Mouse (Mus musculus) embryonic facial prominence, embryonic 11.5 days (tissue): ENCODE results near the gene Tom1l1. TPM values are rescaled to one million over a fixed set of nuclear protein-coding genes. Genes with fewer than 3 reads are reported as not detected.
A peak's percentile ranks its signal among the peaks of the same experiment; 100 is the strongest.

Source experiments
- ATAC-seq: fragments of 200-750 bp; cut with Nextera tagmentation; replicated peaks from 2 replicates; pipeline ENCODE4 v1.8.0; 2017; ENCODE audit warnings: low read depth; ENCODE audit not compliant: insufficient number of reproducible peaks, low FRiP score, low TSS enrichment
- DNase-seq: peaks from one replicate; pipeline ENCODE4 v3.0.0-alpha.2; 2015; ENCODE audit warnings: low spot score
- H3K27ac ChIP-seq: fragments of 300-500 bp; sonication (generic); replicated peaks from 2 replicates; pipeline ENCODE4 v1.5.1; 2014; ENCODE audit warnings: mild to moderate bottlenecking, low read depth, low read length, control low read depth
- H3K27me3 ChIP-seq: fragments of 300-500 bp; sonication (generic); 2 replicates; pipeline ENCODE4 v1.6.1; 2014; ENCODE audit warnings: mild to moderate bottlenecking, low read length, moderate library complexity, mixed read lengths; ENCODE audit not compliant: control insufficient read depth, insufficient read depth
- H3K36me3 ChIP-seq: fragments of 300-500 bp; sonication (generic); replicated peaks from 2 replicates; pipeline ENCODE4 v1.6.1; 2014; ENCODE audit warnings: low read depth, mild to moderate bottlenecking, low read length, moderate library complexity, mixed read lengths; ENCODE audit not compliant: control insufficient read depth, insufficient read depth
- H3K4me1 ChIP-seq: fragments of 300-500 bp; sonication (generic); 2 replicates; pipeline ENCODE4 v1.6.1; 2014; ENCODE audit warnings: low read length, mixed read lengths; ENCODE audit not compliant: control insufficient read depth, insufficient read depth
- H3K4me2 ChIP-seq: fragments of 300-500 bp; sonication (generic); 2 replicates; pipeline ENCODE4 v1.6.1; 2014; ENCODE audit warnings: low read depth, mild to moderate bottlenecking, control low read depth, low read length, moderate library complexity
- H3K4me3 ChIP-seq: fragments of 300-500 bp; sonication (generic); 2 replicates; pipeline ENCODE4 v1.5.1; 2014; ENCODE audit warnings: low read depth, low read length, control low read depth
- H3K9ac ChIP-seq: fragments of 300-500 bp; sonication (generic); replicated peaks from 2 replicates; pipeline ENCODE4 v1.6.1; 2014; ENCODE audit warnings: mild to moderate bottlenecking, control low read depth, low read length
- H3K9me3 ChIP-seq: fragments of 300-500 bp; sonication (generic); replicated peaks from 2 replicates; pipeline ENCODE4 v1.6.1; 2016; ENCODE audit warnings: mild to moderate bottlenecking, low read length, inconsistent platforms, mixed read lengths; ENCODE audit not compliant: control insufficient read depth
- WGBS: fragments of 180-500 bp; shearing (Covaris S2); extraction: QIAGEN DNeasy Blood & Tissue Kit; methylation state at CpG from one replicate; pipeline ENCODE4 v1.1.7; 2014; 5-methylcytosine and 5-hydroxymethylcytosine counted together
- polyA plus RNA-seq: library from polyadenylated mRNA; unstranded; fragments of >200 nt; fragmentation: Nextera tagmentation; extraction: Ambion mirVana; gene quantifications from 2 replicates; pipeline ENCODE4 v1.2.1, GENCODE M21; 2014

Tom1l1 gene
- polyA plus RNA-seq, 1 experiment from 2014 or later: 20.6 TPM

DNA sequence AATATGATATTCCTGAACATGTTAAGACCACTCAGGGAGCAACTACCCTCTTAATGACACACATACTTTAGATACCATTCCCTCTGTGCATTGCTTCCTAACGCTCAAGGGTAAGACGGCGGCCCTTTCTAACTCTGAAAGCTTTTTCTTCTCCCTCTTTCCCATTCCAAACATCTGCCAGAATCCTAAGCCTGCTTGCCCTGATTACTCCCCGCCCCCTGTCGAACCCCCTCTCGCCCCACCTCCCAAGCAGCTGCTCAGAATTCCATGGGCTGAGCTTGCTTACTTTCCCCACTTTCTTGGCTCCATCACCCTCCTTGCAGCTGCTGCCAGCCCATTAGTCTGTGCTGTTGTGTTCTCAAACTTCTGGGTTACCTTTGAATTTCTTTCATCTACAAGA, 23.0 kb downstream of the Tom1l1 start:
- DNase-seq (peak; percentile 57), ATAC-seq (peak; percentile 68; the same call in 1 of the 2 replicates)
- H3K27me3 ChIP-seq: no peaks in the 10 kb centered on the region
- no peak overlapping the region for H3K9ac ChIP-seq
- no peaks in the 10 kb centered on the region for H3K9me3 ChIP-seq
- H3K27ac ChIP-seq: peak overlapping the region; percentile 22; the same call in 1 of the 2 replicates
- 11% methylated on average over 6 of the region's 6 CpGs for WGBS
- H3K36me3 ChIP-seq: no peaks in the 10 kb centered on the region
- H3K4me1 ChIP-seq: no peaks in the 10 kb centered on the region; the same call in 1 of the 2 replicates
- no peak overlapping the region for H3K4me2 ChIP-seq
- H3K4me3 ChIP-seq: no peak overlapping the region

- Histone ChIP-seq H3K27ac (peak overlapping the region; percentile 22; the same call in 1 of the 2 replicates), H3K27me3 (no peaks in the 10 kb centered on the region), H3K9ac (no peak overlapping the region), H3K4me1 (no peaks in the 10 kb centered on the region; the same call in 1 of the 2 replicates), H3K9me3 (no peaks in the 10 kb centered on the region), H3K4me2 (no peak overlapping the region), H3K4me3 (no peak overlapping the region), H3K36me3 (no peaks in the 10 kb centered on the region)
- DNase-seq (peak; percentile 43), ATAC-seq (peak; percentile 75; the same call in 1 of the 2 replicates)
- 30% methylated on average over 8 of the region's 8 CpGs for WGBS
Observed at GRCm38 (mm10) chr11:90664345-90664986, 23.7 kb downstream of the Tom1l1 start.

GRCm38 (mm10) chr11:90663618-90664297, 24.4 kb downstream of the Tom1l1 start:
- H3K27ac ChIP-seq: 0 out of 2 replicates have a peak overlapping the region, but pooled peaks have one; percentile 17
- no peak overlapping the region for H3K4me2 ChIP-seq
- no peaks in the 10 kb centered on the region; the same call in 1 of the 2 replicates for H3K4me1 ChIP-seq
- no peaks in the 10 kb centered on the region for H3K9me3 ChIP-seq
- no peak overlapping the region for H3K4me3 ChIP-seq
- H3K27me3 ChIP-seq: no peaks in the 10 kb centered on the region
- no peaks in the 10 kb centered on the region for H3K36me3 ChIP-seq
- no peak overlapping the region for H3K9ac ChIP-seq
- ATAC-seq: 0 out of 2 replicates have a peak, but pooled peaks have one; percentile 29
- peak; percentile 39 for DNase-seq
- WGBS: 50% methylated on average over 5 of the region's 5 CpGs

DNA sequence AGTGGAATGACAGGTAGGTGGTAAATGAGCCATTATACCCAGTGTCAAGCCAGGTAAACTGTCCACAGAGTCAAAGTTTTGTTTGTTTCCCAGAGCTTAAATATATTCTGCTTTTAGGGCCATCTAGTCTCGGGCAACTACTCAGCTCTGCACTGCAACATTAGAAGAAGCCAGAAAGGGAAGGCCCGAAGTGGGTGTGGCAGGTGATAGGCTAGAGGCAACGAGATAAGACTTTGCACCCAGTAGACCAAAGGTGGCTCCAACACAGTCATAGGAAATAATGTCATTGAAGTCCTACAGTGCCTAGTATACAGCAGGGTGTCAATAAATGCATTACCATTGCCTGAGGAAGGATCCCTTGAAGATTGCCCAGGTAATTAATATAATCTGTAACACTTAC, 25.1 kb downstream of the Tom1l1 start:
- Histone ChIP-seq H3K4me1 (no peaks in the 10 kb centered on the region; the same call in 1 of the 2 replicates), H3K36me3 (no peaks in the 10 kb centered on the region), H3K4me3 (no peak overlapping the region), H3K27ac (no peak overlapping the region), H3K9ac (no peak overlapping the region), H3K4me2 (no peak overlapping the region), H3K27me3 (no peaks in the 10 kb centered on the region), H3K9me3 (no peaks in the 10 kb centered on the region)
- no peak for ATAC-seq
- DNase-seq: no peak
- WGBS: 89% methylated on average over 3 of the region's 3 CpGs

GRCm38 (mm10) chr11:90660662-90661061, 27.5 kb downstream of the Tom1l1 start:
- H3K27me3 ChIP-seq: no peaks in the 10 kb centered on the region
- 72% methylated on average over 4 of the region's 4 CpGs for WGBS

DNA sequence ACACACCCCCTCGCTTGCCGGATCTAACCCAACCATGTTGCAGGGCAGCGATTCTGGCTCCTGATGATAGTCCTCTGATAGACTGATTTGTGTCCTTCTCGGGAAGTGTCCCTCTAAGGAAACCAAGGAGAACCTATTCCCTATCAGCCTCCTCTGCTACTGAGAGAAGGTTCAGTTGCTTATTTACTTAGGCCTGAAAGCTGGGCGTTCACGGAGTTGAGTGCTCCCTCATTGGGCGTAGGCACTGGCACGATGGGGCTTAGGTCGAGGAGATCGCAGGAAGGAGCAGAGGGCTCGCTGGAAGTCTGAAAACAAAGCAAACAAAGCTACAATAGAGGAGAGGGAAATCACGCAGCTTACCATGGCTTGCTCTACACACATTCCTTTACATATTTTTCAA, 30.6 kb downstream of the Tom1l1 start:
- H3K4me1 ChIP-seq: no peaks in the 10 kb centered on the region
- ATAC-seq: no peak
- DNase-seq: no peak

More at GRCm38 (mm10) chr11:90660662-90661061, 27.5 kb downstream of the Tom1l1 start:
- DNase-seq (no peak), ATAC-seq (no peak)
- no peak overlapping the region for H3K4me3 ChIP-seq
- H3K4me2 ChIP-seq: no peak overlapping the region
- H3K9me3 ChIP-seq: no peaks in the 10 kb centered on the region
- no peaks in the 10 kb centered on the region for H3K36me3 ChIP-seq
- H3K27ac ChIP-seq: no peak overlapping the region
- H3K9ac ChIP-seq: no peak overlapping the region
- H3K4me1 ChIP-seq: no peaks in the 10 kb centered on the region; the same call in 1 of the 2 replicates

GRCm38 (mm10) chr11:90652603-90653002, 35.6 kb downstream of the Tom1l1 start:
- no peak for DNase-seq
- Histone ChIP-seq H3K4me2 (no peak overlapping the region), H3K4me3 (no peak overlapping the region), H3K27ac (no peak overlapping the region), H3K9me3 (no peaks in the 10 kb centered on the region), H3K27me3 (no peaks in the 10 kb centered on the region), H3K4me1 (no peaks in the 10 kb centered on the region), H3K9ac (no peak overlapping the region), H3K36me3 (no peaks in the 10 kb centered on the region; the same call in none of the 2 replicates)
- 92% methylated on average over 4 of the region's 4 CpGs for WGBS
- no peak for ATAC-seq

More for the DNA sequence above, 30.6 kb downstream of the Tom1l1 start:
- WGBS: 80% methylated on average over 12 of the region's 12 CpGs
- Histone ChIP-seq H3K27me3 (no peaks in the 10 kb centered on the region), H3K4me3 (no peak overlapping the region), H3K4me2 (no peak overlapping the region), H3K9ac (no peak overlapping the region), H3K9me3 (no peaks in the 10 kb centered on the region), H3K27ac (no peak overlapping the region), H3K36me3 (no peaks in the 10 kb centered on the region; the same call in 1 of the 2 replicates)
